Mouse (Mus musculus) CH12.LX (cell line): ENCODE data around the gene Mgll.

ENCODE experiments used
- CHD2 ChIP-seq: IDR thresholded peaks from 2 replicates; pipeline ENCODE4 v1.6.1; 2011; ENCODE audit warnings: low read length, improper control_type of control experiment
- CTCF ChIP-seq, 2 experiments: IDR thresholded peaks in 1 of 2; conservative IDR thresholded peaks in 1 of 2; 2 replicates each; pipeline ENCODE4 v1.5.1; 2011 to 2012; ENCODE audit warnings: low read depth in 2 of 2, low read length in 2 of 2, improper control_type of control experiment in 1 of 2, inconsistent platforms in 1 of 2, mild to moderate bottlenecking in 1 of 2, moderate library complexity in 1 of 2
- MXI1 ChIP-seq: IDR thresholded peaks from 2 replicates; pipeline ENCODE4 v1.6.1; 2011; ENCODE audit warnings: mild to moderate bottlenecking, low read depth, low read length, improper control_type of control experiment
- POLR2A ChIP-seq: IDR thresholded peaks from 2 replicates; pipeline ENCODE4 v1.6.1; 2011; ENCODE audit warnings: low read depth, mild to moderate bottlenecking, improper control_type of control experiment, low read length
- RCOR1 ChIP-seq: conservative IDR thresholded peaks from 2 replicates; pipeline ENCODE4 v1.6.1; 2012; ENCODE audit warnings: low read depth, mild to moderate bottlenecking, inconsistent platforms, low read length, improper control_type of control experiment
- SIN3A ChIP-seq: IDR thresholded peaks from 2 replicates; pipeline ENCODE4 v1.6.1; 2012; ENCODE audit warnings: low read length, improper control_type of control experiment, inconsistent platforms
- TCF12 ChIP-seq: IDR thresholded peaks from 2 replicates; pipeline ENCODE4 v1.6.1; 2014; ENCODE audit warnings: low read depth, mild to moderate bottlenecking, inconsistent platforms, low read length, improper control_type of control experiment
- USF1 ChIP-seq: IDR thresholded peaks from 2 replicates; pipeline ENCODE4 v1.6.1; 2014; ENCODE audit warnings: low read depth, mild to moderate bottlenecking, inconsistent platforms, low read length, improper control_type of control experiment

DNA sequence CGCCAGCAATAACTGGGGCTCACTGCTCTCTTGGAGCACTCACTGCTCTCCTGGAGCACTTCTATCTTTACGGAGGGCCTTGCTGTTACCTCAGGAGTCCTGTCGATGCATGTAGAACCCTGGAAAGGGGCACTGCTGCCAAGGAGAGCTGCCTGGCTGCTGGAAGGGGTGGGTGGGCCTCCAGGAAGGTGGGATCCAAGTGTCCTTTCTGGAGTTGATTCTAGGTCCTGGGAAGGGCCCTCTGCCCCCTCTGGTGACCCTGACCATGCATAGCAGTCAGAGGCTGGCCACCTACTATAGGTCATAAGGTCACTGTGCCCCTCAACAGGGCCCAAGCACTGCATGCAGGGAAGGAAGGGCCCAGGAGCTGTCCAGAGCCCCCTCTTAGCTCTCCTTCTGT, 102.8 kb downstream of the Mgll start:
- TF ChIP-seq CHD2 (no peak), CTCF (conservative IDR thresholded peaks at IDR 0.05 in 1 of 2, IDR thresholded peaks at IDR 0.05 in 1 of 2; ENCODE audit: low read depth in 2 of 2, low read length in 2 of 2) (no peak), MXI1 (no peak), POLR2A (no peak), SIN3A (no peak), RCOR1 (no peak), USF1 (no peak), TCF12 (no peak)
